Mouse (Mus musculus): ENCODE data around the gene Cemip2.

Cemip2 gene

DNA sequence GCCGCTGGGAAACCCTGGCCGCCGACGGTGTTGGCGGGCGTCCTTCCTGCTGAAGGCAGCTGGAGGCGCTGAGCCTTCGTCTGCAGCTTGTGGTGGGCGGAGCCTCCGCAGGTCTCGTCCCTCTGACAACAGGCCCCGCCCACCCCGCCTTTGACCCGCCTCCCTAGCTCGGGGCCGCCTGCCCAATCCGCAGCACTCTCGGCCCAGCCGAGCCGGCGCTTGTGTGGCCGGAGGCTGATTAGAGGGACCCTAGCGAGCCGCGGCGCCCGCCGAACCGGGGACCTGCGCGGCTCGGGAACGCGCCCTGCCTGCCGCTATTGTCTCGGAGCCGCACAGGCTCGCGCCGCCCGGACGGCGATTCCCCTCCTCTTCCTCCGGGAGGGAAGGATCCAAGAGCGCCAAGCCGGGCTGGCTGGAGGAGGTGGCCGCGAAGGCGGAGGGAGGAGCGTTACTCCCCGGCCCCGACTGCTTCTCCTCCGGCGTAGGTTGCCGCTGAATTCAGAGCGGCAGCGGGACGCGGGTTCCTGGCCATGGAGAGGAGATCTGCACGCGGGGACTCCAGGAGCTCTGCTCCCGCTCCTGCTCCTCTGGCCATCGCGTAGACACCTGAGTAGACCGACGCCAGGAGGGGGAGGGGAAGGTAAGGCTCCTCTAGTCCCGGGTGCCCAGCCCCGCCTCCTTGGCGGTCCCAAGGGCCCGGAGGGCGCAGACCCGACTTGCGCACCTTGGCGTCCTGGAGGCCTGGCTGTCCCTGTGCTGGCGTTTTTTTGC, at the start of gene Cemip2:
TSS of gene Cemip2 (plus strand) at position 196 of the 771 bp plus-strand sequence.
- in situ Hi-C loops (cut with MseI, MboI): no loop called here

DNA sequence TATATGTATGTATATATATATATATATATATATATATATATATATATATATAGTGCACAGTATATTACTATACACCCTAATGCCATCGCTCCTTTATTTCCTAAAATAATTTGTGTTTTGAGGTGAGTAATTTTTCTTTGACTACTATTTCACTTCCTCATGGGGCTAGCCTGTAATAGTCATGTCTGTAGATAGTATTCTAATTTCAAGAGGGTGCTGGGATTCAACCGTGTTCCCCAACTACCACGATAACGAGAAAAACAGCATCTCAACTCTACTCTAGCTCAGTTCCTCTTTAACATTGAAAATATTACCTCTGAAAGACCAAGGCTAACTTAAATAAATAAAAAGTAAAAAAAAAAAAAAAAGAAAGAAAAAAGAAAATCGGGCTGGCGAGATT, 49.8 kb upstream of the Cemip2 start:
- in situ Hi-C loops (cut with MseI, MboI): loop anchor here in 1 of 2 experiments (25.0 kb wide), 1 partner anchor 341 kb away; no protein-coding TSS in a partner anchor

DNA sequence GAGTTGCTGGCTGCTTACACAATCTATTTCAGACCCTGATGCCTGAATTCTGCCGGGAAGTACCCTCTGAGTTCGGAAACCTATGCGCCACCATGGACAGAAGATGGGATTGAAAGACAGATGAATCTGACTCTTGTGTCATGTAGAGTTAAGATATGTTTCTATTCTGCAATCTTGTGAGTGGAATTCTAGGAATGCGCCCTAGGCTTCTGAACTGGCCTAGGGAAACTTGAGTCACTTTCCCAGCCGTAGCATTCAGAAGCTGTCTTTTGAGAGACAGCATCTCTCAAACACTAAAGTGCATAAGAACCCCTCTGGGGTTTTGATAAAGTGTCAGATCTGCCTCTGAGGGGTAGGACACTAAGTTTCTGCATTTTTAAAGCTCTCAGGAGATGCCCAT, 46.3 kb upstream of the Cemip2 start:
- in situ Hi-C loops (cut with MseI, MboI): loop anchor here in 1 of 2 experiments (5.0 to 25.0 kb wide), 2 partner anchors 160 to 345 kb away; no protein-coding TSS in a partner anchor

DNA sequence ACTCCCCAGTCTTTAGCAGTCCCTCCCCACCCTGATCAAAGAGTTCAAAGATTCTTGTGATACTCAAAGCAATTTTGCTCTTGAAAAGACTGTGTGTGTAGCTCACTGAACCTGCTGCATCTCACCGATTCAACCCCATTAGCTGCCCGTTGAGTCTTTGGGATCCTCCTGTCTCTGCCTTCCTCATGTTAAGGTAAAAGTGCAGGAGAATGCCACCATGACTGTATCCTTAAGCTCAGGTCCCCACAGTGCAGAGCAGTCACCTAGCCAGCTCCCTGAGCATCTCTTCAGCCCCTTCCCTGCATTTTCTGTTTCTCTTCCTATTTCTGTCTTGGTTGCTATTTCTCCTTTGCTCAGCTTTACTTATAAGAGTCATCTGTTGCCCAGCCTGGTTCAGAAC, 45.0 kb upstream of the Cemip2 start:
- in situ Hi-C loops (cut with MseI, MboI): loop anchor here in 1 of 2 experiments (5.0 to 25.0 kb wide), 2 partner anchors 161 to 346 kb away; no protein-coding TSS in a partner anchor

DNA sequence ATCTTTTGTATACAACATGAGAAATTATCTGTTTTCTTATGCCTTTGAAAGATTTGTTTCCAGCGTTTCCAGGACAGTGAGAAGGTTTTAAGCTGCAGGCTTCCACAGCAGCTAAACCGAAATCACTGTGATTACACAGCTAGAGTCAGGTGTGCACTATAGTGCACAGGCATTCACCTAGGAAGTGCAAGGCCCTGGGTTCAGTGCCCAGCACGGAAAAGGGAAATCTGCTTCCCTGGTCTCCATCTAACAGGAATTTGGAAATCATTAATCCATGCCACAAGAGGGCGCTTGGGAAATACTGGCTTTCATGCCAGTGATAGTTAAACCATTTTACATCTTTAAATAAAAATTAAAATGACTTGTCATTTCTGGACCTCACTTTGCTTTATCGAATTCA, 44.0 kb upstream of the Cemip2 start:
- in situ Hi-C loops (cut with MseI, MboI): loop anchor here in 1 of 2 experiments (5.0 to 25.0 kb wide), 2 partner anchors 162 to 347 kb away; no protein-coding TSS in a partner anchor

DNA sequence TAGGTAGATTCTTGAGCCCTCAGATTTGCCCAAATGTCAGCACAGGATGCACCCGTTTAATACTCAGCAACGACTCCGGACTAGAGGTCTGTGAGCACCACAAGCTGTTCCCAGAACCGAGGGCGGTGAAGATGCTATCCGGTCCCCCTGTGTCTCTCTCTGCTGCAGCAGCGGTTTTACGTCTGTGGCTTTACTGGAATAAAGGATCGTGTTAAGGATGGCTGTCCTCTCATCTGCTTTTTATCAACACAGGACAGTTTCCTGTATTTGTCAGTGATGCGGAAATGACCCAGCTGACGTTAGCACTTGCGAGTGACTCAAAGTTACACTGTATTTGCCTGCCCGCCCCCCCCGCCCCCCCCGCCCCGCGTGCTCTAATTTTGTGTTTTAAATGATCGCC, 40.7 kb upstream of the Cemip2 start:
- in situ Hi-C loops (cut with MseI, MboI): loop anchor here in 1 of 2 experiments (25.0 kb wide), 1 partner anchor 350 kb away; no protein-coding TSS in a partner anchor

DNA sequence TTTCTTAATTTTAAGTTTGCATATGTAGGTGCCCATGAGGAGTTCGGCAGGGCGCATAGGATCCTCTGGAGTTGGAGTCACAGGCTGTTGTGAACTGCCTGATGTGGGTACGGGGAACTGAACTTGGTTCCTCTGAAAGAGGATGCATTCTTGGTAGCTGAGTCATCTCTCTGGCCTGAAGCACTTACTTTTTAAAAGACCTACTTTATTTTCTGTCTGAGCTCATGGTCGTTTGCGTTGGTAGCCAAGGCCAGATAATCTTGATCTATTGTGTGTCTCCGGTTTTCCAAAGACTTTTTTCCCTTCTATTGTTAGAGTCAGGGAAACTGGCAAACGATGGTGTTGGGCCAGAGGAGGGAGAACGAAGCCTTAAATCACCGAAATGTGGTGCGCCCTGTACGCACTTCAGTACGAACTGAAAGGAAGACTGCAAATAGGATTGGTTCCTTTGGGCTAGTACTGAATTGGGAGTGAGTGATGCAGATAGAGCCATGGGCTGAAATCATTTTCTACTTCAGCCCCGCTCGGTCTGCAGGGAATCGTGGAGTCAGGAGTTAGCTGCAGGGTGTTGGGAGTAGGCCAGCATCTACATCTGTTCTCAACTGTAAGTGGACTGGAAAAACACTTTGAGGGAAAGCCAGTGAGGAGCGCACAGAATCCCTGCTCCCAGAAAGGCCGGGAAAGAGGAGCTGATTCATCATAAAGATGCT, 40.1 kb upstream of the Cemip2 start:
- in situ Hi-C loops (cut with MseI, MboI): loop anchor here in 1 of 2 experiments (25.0 kb wide), 1 partner anchor 351 kb away; no protein-coding TSS in a partner anchor

DNA sequence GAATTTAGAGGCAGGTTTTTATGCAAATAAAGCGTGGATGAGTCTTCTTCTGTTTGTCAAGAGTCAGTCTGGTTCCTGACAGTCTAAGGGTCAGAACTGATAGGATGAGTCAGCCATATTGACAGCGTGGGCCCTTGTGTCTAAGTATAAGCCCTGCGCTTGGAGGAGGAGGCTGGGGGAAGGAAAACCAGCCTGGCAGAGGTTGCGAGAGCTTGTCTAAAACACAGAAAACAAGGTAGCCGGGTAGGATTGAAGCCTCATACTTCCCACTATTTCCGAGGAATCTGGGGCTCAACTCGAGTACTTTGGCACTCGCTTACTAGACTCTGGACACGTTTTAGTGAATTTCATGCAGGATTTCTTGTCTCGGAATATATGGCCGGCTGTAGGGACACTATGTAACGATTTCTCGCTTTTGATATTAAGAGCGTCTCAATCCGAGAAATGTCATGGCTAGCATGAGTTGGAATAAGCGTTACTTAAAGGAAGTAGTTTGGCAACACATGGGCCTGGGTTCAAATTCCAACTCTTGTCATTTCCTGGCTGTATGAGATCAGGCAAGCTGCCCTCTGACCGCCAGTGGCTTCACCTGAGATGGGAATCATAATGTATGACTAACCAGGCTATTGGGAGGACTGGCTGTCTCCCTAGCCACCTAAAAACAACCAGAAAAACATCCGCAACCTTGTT, 39.4 kb upstream of the Cemip2 start:
- in situ Hi-C loops (cut with MseI, MboI): loop anchor here in 1 of 2 experiments (25.0 kb wide), 1 partner anchor 351 kb away; no protein-coding TSS in a partner anchor

DNA sequence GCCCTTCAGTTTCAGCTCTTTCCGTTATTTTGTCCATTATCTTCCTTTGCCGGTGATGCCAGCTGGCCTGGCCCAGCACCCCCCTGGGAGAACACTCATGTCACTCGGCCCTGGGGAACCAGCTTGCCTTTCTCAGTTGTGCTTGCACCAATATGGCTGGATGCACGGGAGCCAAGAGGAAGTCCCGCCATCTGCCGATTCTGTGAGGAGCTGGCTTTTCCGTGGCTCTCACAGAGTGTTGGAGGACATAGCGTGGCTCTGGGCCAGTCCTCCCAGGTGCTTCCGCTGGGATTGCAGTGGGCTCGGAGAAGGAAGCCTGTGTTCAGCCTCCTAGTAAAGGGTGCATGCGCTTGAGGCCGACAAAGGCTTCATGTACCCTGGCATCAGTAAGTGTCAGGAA, 36.0 kb upstream of the Cemip2 start:
- in situ Hi-C loops (cut with MseI, MboI): loop anchor here (10.0 to 25.0 kb wide), 2 partner anchors 167 to 355 kb away; no protein-coding TSS in a partner anchor

DNA sequence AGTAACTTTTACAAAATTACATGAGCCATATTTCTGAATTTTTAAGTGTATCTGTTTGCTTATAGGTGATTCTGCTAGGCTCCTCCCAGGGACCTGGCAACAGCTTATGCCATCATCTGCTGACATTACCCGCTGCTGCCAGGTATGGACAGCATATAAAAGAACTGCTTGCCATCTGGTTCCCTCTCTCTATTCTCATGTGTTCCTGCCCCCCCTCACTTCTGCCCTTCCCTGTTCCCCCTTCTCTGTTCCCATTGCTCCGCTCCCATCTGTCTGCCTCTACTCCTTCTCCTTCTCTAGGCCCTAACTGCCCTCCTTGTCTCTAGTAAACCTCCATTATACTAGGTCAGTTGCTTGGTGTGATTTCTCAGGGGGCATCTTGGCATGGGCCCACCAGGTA, 32.6 kb upstream of the Cemip2 start:
- in situ Hi-C loops (cut with MseI, MboI): loop anchor here (10.0 to 25.0 kb wide), 2 partner anchors 171 to 358 kb away; no protein-coding TSS in a partner anchor

DNA sequence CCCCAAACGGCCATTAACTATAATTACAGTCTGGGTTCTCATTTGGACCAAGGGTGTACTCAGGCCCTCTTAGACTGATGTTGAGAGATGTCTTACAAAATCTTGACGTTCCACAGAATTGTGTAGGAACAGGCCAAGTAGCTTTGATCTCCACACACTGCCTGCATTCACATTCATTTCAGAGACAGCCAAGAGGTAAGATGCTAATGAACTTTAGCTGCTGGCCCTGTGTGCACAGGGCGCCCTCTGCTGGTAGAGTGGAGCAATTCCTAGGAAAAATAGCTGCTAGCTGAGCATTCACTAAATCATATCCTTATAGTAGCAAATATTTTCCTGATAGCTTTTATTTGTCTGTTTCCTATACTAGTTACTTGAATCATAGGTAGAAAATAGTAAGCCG, 30.8 kb upstream of the Cemip2 start:
- in situ Hi-C loops (cut with MseI, MboI): loop anchor here (10.0 to 25.0 kb wide), 2 partner anchors 173 to 360 kb away; no protein-coding TSS in a partner anchor

DNA sequence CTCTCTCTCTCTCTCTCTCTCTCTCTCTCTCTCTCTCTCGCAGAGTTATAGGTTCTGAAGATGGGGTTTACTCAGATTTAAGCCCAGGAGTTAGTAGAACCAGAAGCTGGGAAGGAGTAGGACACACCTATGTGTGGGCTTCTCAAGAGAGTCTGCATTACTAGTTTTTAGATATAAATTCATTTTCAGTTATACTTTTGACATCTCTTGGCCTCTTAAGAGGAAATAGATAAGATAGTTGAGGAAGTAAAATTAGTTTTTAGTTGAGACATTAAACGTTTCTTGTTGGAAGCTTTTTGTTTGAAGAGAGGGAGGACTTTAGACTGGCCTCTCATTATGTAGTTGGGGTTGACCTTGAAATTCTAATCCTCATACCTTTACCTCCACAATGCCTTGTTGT, 28.0 kb upstream of the Cemip2 start:
- in situ Hi-C loops (cut with MseI, MboI): no loop called here

DNA sequence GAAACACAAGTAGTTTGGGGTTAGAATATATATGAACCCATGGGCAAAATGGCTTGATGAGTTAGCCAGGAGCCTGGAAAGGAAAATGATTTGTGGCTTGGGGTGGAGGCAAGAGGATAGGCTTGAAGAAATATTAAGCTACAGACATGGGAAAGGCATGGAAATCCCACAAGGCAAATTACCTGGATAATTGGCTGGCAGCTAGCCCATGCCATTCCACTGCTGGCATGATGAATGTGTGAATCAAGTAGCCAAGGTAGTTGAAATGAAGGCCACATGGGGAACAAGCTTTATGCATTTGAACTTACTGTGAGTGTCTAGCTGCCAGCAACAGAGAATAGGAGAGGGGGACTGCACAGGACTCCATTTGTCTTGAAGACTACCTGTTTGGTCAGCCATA, 16.5 kb upstream of the Cemip2 start:
- in situ Hi-C loops (cut with MseI, MboI): no loop called here

DNA sequence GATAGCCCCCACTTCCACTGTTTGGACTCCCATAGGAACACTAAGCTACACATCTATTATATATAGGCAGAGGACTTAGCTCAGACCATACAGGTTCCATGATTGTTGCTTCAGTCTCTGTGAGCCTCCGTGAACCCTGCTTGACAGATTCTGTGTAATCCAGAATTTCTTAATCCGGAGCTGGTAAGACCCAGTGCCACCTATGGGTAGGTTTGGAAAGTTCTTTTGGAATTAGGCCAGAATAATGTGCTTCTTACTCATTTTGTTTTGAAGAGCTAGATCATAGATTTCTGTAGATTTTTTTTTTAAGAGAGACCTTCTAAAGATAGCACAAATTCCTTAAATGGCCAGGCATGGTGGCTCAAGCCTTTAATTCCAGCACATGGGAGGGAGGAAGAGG, 14.1 kb upstream of the Cemip2 start:
- in situ Hi-C loops (cut with MseI, MboI): no loop called here

DNA sequence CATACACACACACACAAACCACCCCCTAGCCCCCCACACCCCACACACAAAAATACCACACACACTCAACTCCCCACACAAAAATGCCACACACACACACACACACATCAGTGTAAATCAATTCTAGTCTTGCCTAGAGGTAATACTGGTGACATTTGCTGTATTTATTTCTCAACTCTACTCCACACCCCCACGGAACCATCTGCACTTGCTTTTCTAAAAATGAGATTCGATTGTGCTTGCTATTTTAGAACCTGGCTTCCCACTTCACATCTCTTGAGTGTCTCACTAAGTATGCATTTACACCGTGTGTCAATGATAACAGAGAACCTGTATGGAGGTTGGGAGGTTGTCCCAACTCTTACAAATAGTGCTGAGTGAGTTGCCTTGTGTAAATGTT, 13.4 kb upstream of the Cemip2 start:
- in situ Hi-C loops (cut with MseI, MboI): no loop called here

DNA sequence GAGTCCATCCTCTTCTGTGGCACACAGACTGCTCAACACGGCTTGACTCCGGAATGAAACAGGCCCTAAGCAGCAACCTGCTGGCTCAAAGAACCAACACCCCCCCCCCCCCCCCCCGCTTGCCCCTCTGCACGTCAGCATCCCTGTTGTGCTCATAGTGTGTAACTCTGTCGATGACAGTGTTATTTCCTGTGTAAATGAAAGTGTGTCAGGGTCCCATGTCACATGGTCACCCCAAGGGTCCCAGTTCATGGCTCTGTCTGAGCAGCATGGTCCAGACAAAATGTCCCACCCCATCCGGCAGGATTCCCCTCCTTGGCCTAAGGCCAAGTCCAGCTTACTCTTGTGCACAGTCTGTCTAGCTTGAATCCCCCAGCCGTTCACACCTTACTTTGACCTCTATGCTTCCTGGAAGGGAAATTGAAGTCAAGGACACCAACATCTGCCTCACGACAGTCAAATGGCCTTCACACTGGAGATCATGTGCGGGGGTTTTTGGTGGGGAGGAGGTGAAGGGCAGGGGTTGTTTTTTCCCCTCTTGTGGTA, 10.6 kb upstream of the Cemip2 start:
- in situ Hi-C loops (cut with MseI, MboI): no loop called here

DNA sequence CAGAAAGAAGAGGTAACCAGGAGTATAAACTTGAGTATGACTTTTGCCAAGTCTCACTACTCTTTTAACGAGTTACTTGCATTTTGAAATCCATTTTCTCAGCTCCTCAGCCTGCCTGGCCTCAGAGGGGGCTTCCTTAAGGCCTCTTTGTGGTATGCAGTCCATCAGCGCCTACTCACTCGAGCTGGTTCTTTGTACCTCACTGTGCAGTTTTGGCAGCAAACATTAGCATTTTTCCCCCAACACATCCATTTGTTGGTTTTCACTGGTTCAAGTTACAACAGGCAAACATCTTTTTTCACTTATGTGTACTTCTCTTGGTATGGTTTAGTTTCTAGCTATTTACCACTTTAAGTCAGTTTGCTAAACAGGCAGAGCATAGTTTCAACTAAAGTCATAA, 8.3 kb upstream of the Cemip2 start:
- in situ Hi-C loops (cut with MseI, MboI): no loop called here

DNA sequence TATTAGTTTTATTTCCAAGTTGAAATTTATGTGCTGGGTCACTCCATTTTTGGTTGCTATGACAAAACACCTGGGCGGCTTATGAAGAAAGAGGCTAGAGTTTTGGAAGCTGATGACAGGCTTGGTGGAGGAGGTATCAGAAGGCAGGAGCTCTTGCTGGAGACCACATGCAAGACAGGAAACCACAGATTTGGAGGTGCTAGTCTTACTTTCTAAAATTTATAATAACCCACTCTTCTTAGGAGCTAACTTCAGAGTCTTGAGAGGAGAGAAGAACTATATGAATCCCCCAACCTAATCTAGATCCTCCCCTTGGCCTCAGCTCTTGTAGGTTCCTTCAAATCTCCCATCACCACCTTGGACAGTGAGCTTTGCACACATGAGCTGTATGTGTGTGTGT, 6.6 kb upstream of the Cemip2 start:
- in situ Hi-C loops (cut with MseI, MboI): no loop called here

DNA sequence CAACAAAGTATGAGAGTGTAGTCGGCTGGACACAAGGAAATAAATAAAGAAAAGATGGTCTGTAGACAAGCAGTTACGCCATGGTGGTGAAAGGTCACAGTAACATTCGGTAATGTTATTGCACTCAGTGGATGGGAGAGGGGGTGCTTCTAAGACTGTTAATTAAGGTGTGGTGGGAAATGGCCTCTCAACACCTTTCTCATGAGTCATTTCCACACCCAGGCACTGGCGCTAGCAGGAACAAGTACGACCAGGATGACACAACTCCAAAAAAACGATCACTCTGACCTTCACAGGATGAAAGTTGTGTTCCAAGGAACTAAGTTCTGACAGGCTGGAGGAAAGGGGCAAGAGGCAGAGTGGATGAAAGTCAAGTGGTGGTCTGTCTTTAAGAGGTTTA, 4.5 kb upstream of the Cemip2 start:
- in situ Hi-C loops (cut with MseI, MboI): no loop called here

DNA sequence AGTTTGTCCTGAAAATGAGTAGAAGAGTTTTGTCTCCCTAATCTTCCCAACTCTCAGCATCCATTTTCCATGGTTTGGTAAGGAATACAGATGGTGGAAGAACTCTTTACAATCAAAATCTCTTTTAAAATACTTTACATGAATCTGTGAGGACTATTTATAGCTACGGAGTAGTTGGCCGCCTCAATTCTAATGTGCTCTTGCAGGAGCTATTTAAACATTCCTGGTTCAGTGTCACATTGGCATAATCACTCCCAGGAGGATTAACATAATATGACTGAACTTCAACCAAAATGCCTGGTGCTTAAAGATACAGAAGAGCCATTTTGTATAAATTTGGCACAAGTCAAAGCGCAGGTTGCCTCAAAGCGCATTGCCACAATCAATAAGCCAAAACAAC, 2.5 kb upstream of the Cemip2 start:
- in situ Hi-C loops (cut with MseI, MboI): no loop called here

DNA sequence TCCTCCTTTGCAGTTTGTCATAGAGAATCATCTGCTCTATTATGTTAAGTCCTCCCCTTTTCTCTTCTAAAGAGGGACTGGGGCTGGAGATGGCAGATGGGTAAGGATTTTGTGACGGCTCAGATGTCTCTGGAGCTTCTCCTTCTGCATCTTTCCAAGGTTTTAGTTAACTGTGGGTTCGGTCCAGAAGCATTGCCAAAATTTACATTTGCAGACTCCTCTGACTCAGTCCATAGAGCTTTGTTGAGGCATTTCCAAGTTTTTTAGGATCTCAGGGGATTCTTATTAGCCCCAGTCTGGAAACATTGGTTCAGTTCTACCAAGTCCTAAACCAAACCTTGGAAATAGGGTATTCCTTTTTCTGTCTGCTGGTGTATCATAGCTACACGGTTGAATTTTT, 1.5 kb upstream of the Cemip2 start:
- in situ Hi-C loops (cut with MseI, MboI): no loop called here
